Mouse (Mus musculus): ENCODE results near the gene Cyp2d10.
"Not testable (repeated sequence)": the region's sequence is repeated elsewhere in the genome, so short reads cannot be mapped to it uniquely, and the experiment has no call there.

Gene Cyp2d10

DNA sequence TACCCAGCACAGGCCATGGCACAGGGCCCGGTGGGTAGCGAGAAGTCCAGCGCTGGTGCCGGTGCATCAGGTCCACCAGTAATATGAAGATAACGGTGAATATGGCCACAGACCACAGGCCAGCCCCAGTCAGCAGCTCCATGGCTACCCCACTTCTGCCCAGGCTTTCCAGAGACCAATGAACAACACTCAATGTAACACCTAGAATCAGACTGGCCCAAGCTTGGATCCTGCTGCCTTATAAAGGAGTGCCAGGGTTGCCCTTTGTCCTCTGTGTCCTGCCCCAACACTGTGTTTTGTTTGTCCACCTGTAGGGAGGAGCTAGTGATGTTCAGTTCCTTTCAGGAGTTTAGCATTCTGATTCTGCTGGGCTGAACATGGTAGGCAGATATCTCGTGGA lies at the start of gene Cyp2d10:
TSS of gene Cyp2d10 (minus strand) at position 215 of the 400 bp plus-strand sequence.
- DNase-seq (ENCODE audit: low spot score), result no peak

- not testable (repeated sequence) for DNase-seq (ENCODE audit: low spot score)
Observed at GRCm38 (mm10) chr15:82456086-82456790, 49.2 kb upstream of the Cyp2d10 start.

- not testable (repeated sequence) for DNase-seq (ENCODE audit: low spot score)
Observed at GRCm38 (mm10) chr15:82453501-82453900, 46.5 kb upstream of the Cyp2d10 start.

- DNase-seq (ENCODE audit: low spot score), result not testable (repeated sequence)
Observed at GRCm38 (mm10) chr15:82452133-82452532, 45.1 kb upstream of the Cyp2d10 start.

DNA sequence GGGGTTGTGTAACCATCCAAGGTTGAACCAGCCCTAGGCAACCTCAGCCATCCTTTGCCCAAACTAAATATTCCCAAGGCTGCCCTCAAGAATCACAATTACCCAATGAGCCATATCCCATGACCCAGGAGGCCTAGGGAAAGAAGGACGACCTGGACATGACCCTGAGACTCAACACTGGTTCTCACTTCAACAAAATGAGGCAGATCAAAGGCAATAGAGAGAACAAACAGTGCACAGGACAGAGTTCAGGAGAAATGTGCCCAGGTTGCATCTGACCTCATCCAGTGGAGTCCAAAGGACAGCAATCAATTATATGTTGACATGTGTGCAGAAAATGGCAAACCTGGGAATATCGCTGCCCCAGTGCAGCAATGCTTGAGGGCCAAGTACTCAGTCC lies 43.0 kb upstream of the Cyp2d10 start:
- DNase-seq (ENCODE audit: low spot score), result not testable (repeated sequence)

GRCm38 (mm10) chr15:82445196-82445595 lies 38.2 kb upstream of the Cyp2d10 start:
- DNase-seq (ENCODE audit: low spot score), result no peak

DNA sequence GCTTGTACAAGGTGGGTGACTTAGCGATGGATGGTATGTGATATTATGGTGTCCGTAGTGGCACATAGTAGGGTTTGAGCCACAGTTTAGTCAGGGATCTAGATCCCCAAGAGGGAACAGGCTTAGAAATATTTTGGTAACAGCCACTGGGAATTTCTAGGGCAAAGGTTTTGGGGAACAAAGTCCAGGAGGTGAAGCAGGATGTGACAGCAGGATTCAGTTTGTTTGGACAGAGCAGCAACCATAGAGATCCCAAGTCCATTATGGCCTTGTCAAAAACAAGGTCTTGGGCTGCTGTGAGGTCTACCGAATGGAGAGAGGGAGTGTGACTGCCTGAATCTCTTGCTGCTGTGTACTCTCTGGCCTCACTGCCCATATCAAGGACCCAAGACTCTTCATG lies 36.7 kb upstream of the Cyp2d10 start:
- no peak for DNase-seq (ENCODE audit: low spot score)

DNA sequence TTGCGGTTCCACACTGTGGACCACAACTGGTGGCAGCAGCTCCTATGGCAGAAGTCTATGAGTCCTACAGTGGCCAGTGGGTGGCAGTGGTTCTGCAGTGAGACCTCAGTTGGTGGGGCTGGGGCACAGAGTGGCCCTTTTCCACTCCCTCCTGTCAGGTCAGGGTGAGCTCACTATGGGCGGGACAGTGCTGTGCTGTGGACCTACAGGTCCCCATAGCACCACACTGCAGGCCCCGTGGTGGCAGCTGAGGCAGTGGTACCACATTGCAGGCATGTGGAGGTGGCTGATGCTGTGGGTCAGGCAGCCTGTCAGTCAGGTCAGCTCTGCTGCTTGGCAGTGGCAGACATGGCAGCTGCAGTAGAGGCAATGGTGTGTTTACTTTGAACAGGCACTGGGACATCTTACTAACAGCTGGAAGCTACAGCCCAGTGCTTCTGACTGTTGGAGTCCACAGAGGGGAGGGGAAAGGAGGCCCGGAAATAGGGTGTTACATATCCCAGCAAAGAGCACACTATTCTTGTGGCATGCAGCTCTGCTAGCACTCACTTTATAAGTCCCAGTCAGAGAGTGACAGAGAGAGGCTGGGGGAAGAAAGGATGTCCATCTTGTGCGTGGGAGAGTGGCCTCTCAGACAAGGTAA lies 31.1 kb upstream of the Cyp2d10 start:
- no peak for DNase-seq (ENCODE audit: low spot score)

DNA sequence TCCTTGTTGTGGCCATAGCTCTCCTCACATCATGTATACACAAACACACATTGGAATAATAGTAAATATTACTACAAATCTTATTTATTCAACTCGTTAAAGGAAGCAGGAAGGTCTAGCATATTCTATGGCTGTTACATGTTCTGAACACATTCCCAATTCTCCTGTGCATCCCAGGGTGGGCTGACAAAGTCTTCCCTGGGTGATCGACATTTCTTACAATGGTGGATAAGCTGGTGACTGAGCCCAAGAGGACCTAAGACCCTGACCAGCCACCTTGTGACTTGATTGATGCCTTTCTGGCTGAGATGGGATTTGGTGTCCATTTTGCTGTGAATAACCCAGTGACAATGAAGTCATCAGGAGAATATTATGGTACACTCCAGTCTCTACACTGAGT lies 28.6 kb upstream of the Cyp2d10 start:
- DNase-seq (ENCODE audit: low spot score), result no peak

DNA sequence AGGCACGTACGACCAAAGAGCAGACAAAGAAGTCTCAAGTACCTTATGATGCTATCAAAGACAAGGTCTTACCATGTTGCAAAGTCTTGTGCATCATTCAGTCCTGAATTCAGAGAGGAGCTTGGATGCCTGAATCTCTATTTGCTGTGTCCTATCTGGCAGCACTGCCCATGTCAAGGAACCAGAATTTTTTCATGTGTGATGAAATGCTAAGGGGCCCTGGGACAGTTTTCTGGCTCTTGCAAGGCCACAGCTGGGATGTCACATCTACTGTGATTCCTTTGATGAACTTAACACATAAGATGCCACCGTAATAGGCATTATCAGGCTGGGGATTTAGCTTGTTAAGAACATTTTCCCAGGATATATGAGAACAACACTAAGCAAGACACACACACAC lies 28.0 kb upstream of the Cyp2d10 start:
- DNase-seq (ENCODE audit: low spot score), result no peak

GRCm38 (mm10) chr15:82434541-82434940 lies 27.5 kb upstream of the Cyp2d10 start:
- DNase-seq (ENCODE audit: low spot score), result no peak

DNA sequence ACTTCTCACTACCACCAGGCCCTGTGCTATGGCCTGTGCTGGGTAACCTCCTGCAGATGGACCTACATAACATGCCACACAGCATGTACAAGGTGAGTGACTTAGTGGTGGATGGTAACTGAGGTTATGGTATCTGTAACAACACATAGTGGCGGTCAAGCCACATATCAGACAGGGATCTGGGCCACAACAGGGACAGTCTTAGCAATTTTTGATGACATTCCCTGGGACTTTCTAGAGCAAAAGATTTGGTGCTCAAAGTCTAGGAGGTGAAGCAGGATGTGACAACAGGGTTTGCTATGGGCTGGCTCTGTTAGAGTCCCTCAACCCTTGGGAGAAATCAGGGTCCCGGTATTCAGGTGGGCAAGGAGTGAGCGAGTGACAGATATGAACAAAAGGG lies 26.6 kb upstream of the Cyp2d10 start:
- no peak for DNase-seq (ENCODE audit: low spot score)

DNA sequence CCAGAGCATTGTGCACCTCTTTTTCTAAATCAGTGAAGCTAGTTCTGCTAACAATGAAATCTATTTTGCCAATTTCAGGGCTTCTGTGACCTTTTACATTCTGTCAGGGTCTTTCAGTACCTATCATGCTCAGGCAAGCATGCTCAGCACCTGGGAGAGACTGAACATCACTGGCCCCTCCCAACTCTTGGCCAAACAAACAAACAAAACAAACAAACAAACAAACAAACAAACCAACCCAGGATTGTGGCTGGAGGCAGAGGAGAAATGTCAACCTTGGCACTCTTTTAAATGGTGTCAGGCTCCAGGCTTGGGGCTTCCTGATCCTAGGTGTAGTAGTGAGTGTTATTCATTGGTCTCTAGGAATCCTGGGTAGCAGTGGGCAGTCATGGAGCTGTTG lies 26.1 kb upstream of the Cyp2d10 start, which contains the start of gene Cyp2d9:
TSS of gene Cyp2d9 (plus strand) at position 301 of the 400 bp plus-strand sequence.
- DNase-seq (ENCODE audit: low spot score), result no peak

- DNase-seq (ENCODE audit: low spot score), result no peak
Observed at GRCm38 (mm10) chr15:82423471-82423870, 16.5 kb upstream of the Cyp2d10 start.

- no peak for DNase-seq (ENCODE audit: low spot score)
Observed at GRCm38 (mm10) chr15:82422935-82423334, 15.9 kb upstream of the Cyp2d10 start.

GRCm38 (mm10) chr15:82418616-82419015 lies 11.6 kb upstream of the Cyp2d10 start:
- DNase-seq (ENCODE audit: low spot score), result no peak

DNA sequence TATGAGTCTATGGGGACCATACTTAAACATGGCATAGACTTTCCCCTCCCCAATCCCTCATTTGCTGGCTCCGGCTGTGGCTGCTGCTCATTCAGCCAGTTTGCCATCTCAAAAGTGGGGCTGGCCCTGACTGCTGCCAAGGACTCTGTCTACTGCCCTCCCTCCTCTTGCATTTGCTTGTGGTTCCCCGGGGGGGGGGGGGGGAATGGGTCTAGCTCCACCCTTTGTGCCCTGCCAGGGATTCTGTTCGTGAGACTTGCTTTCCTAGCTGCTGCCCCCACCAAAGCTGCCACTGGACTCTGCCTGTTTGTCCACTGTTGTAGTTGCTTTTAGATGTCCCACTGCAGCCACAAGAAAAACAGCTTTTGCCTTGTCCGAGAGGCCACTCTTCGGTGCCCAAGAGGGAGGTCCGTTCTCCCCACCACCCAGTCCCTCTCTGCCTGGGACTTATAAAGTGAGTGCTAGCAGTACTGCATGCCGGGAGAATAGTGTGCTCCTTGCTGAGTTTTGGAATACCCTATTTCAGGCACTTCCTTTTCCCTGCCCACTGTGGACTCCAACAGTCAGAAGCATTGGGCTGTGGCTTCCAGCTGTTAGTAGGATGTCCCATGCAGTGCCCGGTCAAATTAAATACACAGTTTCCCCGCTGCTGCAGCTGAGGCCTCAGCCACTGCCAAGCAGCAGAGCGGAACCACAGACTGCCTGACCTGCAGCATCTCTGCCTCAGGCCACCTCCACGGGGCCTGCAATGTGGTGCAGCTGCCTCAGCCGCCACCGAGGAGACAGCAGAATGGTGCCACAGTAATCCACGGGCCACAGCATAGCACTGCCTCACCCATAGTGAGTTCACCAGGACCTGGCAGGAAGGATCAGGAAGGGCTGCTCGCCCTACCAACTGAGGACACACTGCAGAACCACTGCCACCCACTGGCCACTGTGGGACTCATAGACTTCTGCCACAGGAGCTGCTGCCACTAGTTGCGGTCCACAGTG lies 10.1 kb upstream of the Cyp2d10 start:
- DNase-seq (ENCODE audit: low spot score), result peak; percentile 24

DNA sequence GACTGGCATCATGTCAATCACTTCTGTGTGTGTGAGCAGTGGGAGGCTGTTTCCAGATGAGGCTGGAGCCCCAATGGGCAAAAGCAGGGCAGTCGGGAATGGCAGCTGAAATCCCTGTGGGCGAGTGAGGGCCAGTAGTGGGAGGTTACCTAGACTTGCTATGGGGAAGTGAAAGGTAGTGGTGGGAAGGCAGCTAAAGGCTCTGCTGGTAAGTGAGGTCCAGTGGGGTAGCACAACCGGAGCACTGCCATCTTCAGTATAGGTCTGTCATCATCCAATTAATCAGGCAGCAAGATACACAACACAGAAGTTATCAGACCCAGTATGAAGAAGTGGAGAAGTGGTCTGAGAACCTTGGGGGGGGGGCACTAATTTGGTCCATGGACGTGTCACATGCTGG lies 541 bp upstream of the Cyp2d10 start:
- no peak for DNase-seq (ENCODE audit: low spot score)

GRCm38 (mm10) chr15:82404163-82404562 lies 2.8 kb downstream of the Cyp2d10 start:
- DNase-seq (ENCODE audit: low spot score), result no peak

DNA sequence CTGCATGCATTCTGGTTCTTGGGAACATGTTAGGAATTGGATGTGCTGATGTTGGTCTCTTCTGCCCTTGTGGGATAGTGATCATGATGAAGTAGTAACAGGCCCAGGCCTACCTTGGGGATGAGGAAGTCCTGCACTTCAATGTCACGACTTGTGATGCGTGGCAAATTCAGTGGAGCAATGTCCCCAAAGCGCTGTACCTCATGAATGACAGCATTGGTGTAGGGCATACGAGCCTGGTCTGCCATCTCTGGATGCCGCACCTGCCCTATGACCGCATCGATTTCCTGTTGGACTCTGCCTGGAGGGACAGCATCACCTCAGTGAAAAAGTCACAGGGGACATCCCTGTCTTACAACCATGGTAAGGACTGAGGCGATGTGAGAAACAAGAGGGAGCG lies 3.4 kb downstream of the Cyp2d10 start:
- no peak for DNase-seq (ENCODE audit: low spot score)

- DNase-seq (ENCODE audit: low spot score), result no peak
Observed at GRCm38 (mm10) chr15:82402741-82403140, 4.3 kb downstream of the Cyp2d10 start.

DNA sequence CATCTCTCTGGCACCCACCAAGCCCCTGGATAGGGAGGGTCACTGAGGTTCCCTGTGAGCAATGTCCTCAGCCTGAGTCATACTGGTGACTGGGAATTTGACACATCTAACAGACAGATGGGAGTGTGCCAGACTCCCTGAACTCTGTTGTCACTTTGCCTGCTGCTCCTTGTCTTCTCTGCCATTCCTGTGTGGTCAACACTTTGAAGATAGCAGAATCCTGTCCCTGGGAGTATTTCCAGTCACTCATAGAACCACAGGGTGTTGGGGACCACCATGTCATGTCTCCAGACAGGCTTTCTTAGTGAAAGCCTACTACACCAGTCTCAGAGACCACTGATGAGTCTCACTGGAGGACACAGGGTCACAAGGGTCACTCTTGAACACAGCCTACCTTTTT lies 4.9 kb downstream of the Cyp2d10 start:
- no peak for DNase-seq (ENCODE audit: low spot score)

Measured in spleen, adult 12 weeks (tissue).